Mouse (Mus musculus) T-helper 1 cell (primary cell): ENCODE data around the gene Zfp689.
"Not testable (repeated sequence)": the region's sequence is repeated elsewhere in the genome, so short reads cannot be mapped to it uniquely, and the experiment has no call there.

ENCODE experiments used
- in situ Hi-C: fragments of 300-600 bp; cut with MboI, MseI; formaldehyde crosslinking; loops from one replicate; pipeline ENCODE4 v1.15.1; 2025; ENCODE audit warnings: high pct_unique_total_duplicates

Gene Zfp689

DNA sequence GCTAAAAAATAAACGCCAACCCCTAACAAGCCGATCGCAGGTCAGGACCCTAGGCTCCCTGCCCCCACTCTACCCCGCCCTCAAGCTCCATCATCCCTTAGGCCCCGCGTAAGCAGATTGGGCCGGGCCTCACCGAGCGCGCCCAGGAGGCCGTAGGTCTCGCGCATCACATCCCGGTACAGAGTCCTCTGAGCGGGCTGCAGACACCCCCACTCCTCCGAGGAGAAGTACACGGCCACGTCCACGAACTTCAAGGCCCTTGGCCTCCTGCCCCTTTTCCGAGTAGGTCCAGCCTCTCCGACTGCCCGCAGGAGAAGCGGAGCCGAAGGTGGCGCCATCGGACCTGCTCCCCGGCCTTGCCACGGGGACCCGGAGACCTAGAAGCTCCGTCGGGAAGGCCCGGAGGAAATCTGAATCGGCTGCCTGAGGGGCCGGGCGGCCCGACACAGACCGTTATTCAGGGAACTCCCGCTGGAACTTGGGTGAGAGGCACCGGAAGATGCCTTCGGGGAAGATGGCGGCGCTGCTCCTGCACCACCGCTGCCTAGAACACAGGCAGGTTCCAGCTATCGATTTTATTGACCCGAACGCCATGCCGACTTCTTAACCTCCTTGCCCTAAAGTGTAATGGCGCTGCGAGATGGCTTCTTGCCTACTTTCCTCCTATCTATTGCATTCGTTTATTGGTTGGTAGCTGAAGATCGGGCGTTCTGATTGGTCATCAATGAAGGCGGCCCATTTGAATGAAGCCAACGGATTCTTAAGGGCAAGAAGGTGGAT, at the start of gene Zfp689:
TSS of gene Zfp689 (minus strand) at position 638 of the 780 bp plus-strand sequence.
- in situ Hi-C loops: no loop called here

GRCm38 (mm10) chr7:127498407-127498806, 49.4 kb upstream of the Zfp689 start:
- in situ Hi-C loops: no loop called here

DNA sequence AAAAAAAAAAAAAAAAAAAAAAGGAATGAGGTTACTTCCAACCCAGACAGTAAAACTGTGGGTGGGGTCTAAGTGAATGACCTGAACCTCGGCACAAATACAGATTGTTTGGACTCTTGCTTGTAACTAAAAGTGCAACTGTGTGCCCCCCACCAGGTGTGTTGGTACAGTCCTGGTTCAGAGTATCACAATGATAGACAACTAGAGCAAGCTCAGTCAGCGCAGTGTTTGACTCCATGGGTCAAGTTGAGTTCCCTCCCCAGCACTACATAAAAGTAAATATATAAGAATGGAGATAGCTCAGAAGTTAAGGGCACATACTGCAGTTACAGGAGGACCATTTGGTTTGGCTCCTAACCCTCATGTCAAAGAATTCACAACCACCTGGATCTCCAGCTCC, 48.4 kb upstream of the Zfp689 start:
- in situ Hi-C loops: no loop called here

DNA sequence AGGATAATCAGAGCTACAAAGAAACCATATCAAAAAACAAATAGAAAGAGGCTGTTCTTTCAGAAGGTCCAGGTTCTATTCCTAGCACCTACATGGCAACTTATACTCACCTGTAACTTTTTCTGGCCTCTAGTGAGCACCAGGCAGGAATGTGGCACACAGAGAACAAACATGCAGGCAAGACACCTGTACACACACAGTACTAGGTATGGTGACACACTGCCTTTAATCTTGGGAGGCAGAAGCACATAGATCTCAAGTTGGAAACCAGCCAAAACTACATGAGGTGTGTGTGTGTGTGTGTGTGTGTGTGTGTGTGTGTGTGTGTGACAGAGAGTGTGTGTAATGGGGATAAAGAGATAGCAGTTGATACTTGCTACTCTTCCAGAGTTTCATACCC, 45.7 kb upstream of the Zfp689 start:
- in situ Hi-C loops: no loop called here

DNA sequence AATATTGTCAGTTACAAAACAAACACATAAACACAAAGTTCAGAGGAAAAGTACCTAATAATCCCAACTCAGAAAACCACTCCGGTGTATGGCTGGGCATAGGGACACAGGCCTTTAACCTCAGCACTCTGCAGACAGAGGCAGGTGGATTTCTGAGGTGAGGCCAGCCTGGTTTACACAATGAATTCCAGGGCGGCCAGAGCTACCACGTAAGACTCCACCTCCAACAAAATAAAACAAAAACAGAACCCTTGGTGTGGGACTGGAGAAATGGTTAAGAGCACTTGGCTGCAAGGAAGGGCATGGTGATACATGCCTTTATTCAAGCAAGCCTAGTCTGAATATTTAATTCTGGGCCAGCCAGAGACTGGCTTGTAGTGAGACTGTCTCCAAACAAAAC, 42.9 kb upstream of the Zfp689 start:
- in situ Hi-C loops: no loop called here

GRCm38 (mm10) chr7:127489982-127490381, 41.0 kb upstream of the Zfp689 start:
- in situ Hi-C loops: no loop called here

DNA sequence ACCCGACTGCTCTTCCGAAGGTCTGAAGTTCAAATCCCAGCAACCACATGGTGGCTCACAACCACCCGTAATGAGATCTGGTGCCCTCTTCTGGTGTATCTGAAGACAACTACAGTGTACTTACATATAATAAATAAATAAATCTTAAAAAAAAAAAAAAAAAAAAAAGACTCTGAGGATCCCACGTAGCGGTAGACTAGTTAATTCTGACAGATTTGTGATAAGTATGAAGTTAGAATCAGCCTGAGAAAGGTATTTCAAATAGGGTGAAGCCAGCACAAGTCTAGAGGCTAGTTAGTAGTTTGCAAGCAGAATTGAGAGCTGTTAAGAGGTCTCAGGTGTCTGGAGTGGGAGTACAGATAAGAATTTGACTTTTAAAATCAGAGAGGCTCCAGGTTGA, 39.4 kb upstream of the Zfp689 start:
- in situ Hi-C loops: not testable (repeated sequence)

DNA sequence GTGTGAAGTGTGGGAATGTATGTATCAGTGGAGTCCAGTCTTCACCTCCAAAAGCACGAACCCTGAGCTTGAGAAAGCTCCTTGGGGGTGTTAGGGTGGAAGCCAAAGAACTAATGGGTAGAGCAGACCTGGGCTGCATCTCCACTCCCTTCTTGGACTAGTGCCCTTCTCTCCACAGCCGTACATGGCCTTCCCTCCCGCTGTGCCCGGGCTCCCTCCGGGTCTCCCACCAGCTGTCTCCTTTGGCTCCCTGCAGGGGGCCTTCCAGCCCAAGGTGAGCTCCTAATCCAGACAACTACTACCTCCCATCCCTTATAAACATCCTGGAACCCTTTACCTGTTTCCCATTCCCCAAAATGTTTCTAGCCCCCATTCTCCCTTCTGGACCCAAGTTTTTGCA, 36.5 kb upstream of the Zfp689 start:
- in situ Hi-C loops: no loop called here

GRCm38 (mm10) chr7:127480321-127480720, 31.4 kb upstream of the Zfp689 start:
- in situ Hi-C loops: no loop called here

DNA sequence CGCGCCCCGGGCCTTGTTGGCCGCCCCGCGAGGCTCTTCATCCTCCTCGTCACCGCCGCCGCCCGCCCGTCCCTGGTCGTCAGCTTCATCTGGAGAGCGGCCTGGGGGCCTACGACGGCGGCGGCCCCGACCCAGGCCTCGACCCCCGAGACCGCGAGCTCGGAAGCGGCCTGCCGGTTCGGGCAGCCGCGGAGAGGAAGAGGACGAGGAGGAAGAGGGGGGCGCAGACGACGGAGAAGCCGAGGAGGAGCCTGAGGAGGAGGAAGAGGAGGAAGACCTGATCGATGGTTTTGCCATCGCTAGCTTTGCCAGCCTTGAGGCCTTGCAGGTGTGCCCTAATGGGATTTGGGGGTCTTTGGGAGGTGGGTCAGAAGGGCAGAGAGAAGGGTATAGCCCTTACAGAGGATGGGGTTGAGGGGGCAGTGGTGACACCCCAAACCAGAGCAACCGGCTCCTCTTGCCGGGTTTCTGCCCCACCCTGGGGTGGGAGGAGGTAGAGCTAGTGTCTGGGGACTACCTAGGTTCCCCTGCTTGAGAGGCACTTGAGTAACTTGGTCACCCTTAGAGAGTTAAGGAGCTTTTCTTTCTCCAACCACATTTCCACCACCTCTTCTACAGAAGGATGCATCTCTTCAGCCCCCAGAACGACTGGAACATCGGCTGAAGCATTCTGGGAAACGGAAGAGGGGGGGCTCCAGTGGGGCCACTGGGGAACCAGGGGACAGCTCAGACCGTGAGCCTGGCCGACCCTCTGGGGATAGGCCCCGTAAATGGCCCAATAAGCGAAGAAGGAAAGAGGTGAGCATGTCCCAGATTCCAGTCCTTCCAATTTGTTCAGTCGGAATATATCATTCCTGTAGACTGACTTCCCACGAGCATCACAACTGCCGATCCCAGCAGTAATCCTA, 30.6 kb upstream of the Zfp689 start:
- in situ Hi-C loops: no loop called here

DNA sequence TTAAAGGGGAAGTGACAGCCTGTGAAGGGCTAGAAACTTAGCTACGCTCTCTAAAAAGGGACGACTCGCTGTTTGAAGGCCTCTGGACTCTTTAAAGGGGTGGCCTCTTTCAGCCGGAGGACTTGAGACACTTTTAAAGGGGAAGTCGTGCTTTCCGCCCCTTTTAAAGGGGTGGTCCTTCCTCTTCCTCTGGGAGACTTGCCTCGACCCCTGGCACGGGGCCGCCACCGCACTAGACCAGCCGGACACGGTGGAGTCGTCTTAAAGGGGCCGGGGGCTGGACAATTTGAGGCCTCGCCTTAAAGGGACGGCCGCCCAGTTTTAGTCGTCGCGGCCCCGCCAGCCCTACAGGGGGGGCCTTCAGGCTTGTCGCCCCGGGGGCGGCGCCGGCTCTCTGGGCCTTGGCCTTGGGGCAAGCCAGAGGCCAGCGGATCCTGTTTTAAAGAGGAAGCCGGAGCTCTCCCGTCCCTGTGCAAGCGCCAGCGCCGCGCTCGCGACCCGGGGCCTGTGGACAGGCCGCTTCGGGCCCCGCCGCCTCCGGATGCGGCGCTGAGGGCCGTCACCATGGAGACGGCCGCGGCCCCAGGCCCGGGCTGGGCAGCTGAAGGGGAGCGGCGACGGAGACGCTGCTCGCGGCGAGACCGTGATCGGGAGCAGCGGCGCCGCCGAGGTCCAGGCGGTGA, 29.8 kb upstream of the Zfp689 start, which contains the start of gene Fbrs:
TSS of gene Fbrs (plus strand) at position 565 of the 683 bp plus-strand sequence.
- in situ Hi-C loops: no loop called here

DNA sequence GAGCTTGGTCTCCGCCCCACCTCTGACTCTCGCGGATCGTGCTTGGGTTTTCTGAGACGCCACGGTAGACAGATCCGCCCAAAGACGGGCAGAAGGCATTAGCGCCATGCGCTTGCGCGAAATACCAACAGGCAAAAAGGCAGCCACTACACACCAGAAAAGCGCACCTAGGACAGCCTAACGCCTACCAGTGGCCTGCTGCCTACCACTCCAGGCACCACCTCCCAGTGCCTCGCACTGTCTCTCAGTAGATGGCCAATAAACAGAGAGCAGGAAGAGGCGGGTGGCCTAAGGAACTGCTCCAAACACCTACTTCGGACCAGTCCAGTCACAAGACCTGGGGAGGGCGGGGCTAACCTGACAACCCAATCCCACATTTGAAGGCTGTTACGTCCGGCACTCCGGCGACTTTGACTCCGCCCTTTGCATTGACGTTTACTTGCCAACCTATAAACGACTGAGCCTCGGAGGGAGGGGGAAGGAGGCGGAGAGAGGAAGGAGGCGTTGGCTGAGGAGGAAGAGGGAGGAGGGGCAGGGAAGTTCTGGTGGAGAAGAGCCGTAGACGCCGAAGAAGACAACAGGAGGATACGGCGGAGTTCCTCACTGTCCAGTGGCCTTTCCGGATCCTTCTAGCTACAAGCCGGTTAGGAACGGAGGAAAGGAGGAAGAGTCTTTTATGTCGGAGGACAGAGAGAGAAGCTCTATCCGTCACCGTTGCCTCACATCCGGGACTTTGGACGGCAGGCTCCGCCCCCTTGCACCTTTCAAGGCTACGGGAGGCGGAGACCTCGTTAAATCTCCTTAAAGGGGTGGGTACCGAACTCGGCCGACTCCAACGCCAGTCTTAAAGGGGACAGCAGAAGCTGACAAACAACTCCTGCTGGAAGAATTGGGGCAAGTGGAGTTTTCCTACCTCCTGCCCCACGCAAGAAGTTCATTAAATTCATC, 29.0 kb upstream of the Zfp689 start:
- in situ Hi-C loops: no loop called here

DNA sequence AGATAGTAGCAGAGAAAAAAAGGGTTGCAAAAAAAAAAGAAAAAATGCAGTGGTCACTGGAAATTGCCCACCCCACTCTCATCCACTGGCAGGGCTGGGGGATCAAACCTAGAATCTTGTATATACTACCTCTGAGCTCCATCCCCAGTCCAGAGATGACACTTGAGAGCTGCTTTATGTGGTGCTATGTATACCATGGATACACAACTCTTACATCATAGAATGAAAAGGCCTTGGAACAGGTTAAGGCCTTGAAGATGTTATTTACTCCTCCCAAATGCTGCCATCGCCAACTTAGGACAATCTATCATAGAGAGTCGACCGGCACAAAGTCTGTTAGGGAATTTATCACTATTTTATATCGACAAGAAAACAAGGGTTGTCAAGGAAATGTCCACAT, 27.9 kb upstream of the Zfp689 start:
- in situ Hi-C loops: no loop called here

DNA sequence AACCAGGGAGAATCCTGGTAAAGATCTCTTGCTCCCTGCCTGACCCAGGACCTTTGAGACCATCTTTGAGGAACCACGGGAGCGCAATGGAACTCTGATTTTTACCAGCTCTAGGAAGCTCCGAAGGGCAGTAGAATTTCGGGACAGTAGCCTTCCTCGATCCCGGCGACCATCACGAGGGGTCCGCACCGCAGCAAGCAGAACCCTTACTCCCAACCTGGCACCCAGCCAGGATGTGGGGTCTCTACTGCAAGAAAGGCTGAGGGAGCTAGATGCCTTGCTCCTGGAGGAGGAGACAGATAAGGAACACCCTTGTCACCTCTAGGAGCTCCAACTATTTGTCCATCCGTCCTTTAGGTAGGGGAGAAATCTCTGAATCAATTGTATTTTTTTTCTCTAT, 27.4 kb upstream of the Zfp689 start:
- in situ Hi-C loops: no loop called here

GRCm38 (mm10) chr7:127475186-127475740, 26.3 kb upstream of the Zfp689 start:
- in situ Hi-C loops: no loop called here

GRCm38 (mm10) chr7:127474378-127475070, 25.6 kb upstream of the Zfp689 start:
- in situ Hi-C loops: no loop called here

GRCm38 (mm10) chr7:127473705-127474104, 24.7 kb upstream of the Zfp689 start:
- in situ Hi-C loops: no loop called here

GRCm38 (mm10) chr7:127472060-127472459, 23.1 kb upstream of the Zfp689 start:
- in situ Hi-C loops: no loop called here

DNA sequence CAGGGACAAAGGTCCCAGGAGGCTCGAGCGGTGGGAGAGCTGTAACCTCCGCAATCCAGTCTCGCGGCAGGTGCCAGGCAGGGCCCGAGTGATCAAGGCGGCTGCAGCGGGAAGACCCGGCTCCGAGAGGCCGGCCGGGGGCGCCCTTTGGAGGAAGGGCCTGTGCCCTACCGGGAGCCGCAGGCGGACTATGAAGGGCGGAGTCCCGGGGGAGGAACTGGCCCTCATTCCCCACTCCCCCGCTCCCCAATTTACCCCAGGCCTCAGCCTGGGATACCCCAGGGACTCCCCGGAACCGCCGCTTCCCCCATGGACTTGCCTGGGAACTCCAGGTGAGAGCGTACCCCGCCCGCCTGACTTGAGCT, 22.7 kb upstream of the Zfp689 start:
- in situ Hi-C loops: no loop called here
